Mouse (Mus musculus) lung, postnatal 0 days (tissue): ENCODE data around the gene Ncln.

Source experiments
- CTCF ChIP-seq: IDR thresholded peaks from 2 replicates; pipeline ENCODE4 v1.5.1; 2016; ENCODE audit warnings: antibody characterized with exemption, mild to moderate bottlenecking
- EP300 ChIP-seq: IDR thresholded peaks from 2 replicates; pipeline ENCODE4 v1.6.1; 2016; ENCODE audit warnings: antibody characterized with exemption, mild to moderate bottlenecking, control low read depth

DNA sequence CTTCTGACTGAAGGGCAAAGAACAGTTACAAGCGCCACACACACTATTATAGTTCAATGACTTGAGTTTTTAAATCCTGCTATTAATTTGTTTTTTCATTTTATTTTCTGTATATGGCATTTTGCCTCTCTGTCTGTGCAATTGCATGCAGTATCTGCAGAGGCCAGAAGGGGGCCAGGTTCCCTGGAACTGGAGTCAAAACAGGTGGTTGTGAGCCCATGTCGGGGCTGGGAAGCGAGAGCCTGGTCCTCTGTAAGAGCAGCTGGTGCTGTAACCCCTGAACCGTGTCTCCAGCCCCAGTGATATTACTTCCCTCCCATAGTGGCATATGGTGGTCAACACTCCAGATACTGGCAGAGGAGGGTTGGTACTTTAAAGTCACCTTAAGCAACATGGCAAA, 22.4 kb upstream of the Ncln start:
- TF ChIP-seq EP300 = no peak
- peak; percentile 83 for TF ChIP-seq CTCF
